Mouse (Mus musculus) kidney, adult 8-10 months (tissue): Measurements from ENCODE around the gene Aqp9.

Experiments
- DNase-seq, 2 experiments: peaks; one replicate each; pipeline ENCODE4 v3.0.0; 2022

The Aqp9 gene

DNA sequence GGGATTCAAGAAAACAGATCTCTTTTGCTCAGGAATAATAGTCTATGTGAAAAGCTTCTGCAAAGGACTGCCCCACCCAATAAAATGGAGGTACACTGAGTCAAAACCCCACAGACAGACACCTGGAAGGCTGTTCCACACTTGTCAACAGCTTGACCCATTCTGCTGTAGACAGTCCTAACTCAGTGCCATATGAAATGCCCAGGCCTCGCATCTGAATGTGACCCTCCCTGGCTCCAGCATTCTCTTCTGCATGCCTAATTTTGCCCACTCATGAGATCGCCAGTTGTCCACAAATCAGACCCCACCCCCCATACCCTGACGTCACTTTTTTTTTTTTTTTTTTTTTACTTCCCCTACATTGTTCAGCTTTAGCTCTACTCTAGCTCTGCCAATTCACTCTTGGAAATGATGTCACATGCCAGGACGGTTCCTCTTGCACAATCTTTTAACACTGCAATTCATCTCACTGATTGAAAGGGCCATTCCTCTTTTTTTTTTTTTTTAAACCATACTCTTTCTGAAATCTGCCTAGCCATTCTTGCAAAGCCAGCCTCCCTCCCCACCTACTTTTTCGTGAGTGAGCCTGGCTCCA, 1.5 kb downstream of the Aqp9 start:
- no peak for DNase-seq

DNA sequence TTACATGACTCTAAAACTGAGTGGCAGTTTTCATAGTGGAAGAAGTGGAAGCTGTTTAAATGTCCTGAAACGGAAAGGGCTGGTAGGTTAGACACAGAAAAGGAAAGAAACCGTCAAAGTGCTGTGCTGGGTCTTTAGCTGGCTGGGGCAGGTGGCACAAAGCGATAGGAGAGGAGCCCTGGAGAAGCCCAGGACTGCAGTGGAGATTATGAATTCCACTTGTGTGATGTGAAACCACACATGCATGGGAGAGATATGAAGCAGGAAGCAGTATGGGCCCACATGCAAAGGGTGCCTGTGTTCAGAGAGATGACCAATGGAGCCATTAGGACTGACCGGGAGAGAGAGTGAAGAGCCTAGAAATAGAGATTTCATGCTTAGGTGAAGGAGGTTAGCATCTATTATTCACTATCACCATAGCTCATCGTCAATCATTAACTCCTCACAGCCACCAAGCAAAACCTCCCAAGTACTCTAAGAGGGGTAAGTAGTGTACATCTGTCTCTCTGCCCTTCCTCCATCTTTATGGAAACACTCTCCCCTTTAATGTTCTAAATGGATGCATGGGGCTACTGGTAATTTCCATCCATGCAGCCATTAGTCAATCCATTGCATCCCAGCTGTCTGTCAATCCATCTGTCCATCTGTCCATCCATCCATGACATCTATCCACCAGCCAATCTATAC, 2.3 kb downstream of the Aqp9 start:
- no peak for DNase-seq

DNA sequence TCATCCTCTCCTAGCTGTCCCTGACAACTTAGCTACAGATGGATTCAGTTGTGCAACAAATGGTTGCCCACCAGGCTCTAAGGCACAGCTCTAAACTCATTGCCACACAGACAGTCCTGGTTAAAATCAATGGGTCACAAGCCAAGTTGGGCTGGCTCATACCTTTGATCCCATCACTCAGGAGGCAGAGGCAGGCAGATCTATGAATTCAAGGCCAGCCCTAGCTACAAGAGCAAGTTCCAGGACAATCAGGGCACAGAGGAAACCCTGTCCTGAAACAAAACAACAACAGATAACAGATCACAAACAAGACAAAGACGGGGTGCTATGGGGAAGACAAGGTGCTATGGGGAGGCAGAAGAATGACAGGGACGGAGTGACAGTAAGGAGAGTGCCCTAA, 3.0 kb downstream of the Aqp9 start:
- no peak for DNase-seq

DNA sequence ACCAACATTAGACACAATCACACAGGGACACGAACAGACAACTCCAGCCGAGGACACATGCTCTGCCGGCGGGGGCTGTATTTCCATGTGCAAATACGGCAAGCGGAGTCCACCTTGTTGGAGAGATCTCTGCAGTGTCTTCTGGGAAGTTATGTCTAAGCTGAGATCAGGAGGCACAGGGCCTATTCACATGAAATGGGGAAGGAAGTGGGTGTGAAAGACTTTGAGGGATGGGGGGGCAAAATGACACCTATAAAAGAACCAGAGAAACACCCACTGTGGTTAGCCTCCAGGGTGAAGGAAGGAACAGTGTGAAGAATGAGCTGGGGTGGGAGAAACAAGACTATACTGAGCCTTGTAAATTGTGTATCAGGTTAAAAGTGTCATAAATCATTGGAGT, 3.4 kb downstream of the Aqp9 start:
- no peak for DNase-seq

DNA sequence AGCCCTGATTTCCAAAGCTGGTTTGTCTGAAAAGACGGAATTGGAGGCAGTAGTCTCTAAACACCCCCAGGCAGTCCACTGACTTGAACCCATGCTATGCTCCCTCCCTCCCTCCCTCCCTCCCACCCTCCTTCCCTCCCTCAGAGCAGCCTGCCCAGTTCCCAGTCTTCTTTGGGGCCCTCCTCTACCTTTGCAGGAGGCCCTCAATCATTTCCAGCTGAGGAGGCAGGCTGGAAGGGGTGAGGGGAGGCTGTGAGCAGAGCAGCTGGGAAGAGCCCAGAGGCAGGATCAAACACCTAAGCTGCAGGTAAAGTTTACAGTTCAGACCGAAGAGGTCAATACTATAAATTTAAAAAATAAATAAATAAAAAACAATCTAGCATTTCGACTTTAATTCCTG, 4.1 kb downstream of the Aqp9 start:
- no peak for DNase-seq

DNA sequence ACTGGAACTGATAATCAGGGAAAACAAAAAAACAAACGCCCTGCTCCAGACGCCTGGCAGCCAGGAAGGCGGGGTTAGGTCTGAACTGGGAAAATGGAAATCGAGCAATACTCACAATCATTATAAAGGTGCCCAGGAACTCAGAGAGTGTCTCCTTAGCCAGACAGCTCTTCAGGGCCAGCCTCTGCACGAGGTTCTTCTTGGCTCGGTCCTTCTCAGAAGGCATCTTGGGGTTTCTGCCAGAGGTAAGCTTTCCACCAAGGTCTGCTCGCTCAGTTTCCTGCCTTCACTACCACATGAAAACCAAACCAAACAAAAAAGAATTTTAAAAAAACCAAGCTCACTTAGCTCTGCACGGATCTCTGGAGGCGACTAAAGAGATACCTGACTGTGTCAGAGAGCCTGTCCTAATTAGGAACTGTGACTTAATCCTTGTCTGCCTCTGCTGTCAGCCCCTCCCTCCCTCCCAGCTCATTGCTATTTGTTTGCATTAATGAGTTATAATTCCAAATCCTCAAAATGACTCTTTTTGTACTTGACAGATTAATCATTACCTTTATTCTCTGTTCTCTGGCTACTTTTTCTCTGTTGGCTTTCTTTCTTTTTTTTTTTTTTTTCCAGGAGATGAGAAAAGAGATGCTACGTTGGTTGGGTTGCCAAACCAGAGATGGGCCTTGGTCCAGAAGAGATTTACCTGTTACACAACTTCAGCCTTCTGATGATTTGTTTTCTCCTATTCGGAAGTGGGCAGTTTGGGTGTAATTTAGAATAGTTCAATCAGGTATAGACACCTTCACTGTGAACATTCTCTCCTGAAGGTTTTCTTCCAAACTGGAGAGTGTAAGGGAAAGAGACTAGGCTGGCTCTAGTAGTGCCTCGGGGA, 5.4 kb downstream of the Aqp9 start:
- DNase-seq, result no peak

DNA sequence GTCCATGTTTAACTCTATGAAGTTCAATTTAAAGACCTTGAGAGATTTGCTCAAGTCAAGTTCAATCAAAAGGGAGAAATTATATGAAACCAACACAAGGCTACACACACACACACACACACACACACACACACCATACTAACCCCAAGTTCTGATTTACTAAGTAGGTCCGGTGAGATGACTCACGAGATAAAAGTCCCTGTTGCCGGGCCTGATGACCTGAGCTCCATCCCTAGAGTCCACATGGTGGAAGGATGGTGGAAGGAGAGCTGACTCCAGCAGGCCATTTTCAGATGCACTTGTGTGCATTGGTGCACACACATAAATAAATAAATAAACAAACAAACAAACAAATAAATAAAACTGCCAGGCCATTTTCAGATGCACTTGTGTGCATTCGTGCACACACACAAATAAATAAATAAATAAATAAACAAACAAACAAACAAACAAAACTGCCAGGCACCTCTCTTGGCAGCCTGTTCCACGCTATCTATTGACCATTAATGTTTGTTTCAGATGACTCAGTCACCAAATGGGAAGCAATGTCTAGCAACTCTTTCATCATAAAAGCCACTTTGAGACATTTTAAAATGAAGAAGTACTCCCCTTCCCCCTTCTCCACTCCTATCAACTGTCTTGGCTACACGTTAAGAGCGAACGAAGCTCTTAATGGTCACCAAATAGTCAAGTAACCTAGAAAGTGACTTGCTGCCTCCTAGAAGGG, 6.2 kb downstream of the Aqp9 start:
- DNase-seq, result no peak

DNA sequence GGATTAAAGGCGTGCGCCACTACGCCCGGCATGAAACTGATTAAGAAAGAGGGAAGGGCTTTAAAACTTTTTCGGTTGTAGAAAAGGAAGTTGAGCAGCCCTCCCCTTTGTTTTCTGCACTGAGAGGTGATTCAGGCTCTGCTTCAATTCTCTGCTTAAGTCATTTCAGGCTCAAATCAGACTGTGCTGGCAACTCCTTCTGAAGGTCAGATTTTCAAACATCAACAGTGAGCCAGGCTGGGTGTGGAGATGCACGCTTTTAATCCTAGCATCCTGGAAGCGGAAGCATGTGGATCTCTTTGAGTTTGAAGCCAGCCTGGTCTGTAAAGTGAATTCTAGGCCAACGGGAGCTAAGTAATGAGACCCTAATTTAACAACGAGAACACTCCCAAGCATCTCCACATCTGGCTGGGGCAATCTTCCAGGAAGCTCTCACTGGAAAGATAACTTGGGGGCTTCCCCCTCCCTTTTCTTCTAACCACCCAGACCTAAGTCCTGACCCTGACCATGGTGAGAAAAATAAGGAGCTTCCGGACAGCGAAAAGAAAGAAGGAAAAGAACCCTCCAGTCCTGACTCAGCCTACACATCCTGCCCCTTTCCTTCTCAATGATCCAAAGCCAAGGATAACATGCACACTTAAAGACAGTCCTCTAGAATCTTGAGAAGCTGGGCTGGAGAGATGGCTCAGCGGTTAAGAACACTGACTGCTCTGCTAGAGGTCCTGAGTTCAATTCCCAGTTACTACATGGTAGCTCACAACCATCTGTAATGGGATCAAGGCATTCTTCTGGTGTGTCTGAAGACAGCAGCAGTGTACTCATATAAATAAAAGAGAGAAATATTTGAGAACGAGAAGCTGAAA, 7.4 kb downstream of the Aqp9 start:
- DNase-seq, result no peak

DNA sequence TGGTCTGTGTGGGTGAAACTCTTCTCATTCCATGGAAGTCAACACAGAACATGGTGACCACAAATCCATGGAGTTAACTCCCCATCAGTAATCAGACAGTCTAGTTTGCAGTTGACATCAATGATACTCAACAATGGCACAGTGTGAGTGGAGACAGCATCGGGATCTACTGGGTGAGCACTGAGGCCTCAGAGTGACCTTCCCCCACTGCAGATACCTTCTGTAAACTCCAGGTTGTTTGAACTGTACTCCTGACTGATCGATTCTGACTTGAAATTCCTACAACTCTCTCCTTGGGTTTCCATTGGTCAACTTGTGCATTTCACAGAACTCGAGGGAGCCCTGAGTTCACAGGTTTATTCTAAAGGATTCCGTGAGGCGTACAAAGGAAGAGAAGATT, 8.8 kb downstream of the Aqp9 start:
- DNase-seq, result no peak

DNA sequence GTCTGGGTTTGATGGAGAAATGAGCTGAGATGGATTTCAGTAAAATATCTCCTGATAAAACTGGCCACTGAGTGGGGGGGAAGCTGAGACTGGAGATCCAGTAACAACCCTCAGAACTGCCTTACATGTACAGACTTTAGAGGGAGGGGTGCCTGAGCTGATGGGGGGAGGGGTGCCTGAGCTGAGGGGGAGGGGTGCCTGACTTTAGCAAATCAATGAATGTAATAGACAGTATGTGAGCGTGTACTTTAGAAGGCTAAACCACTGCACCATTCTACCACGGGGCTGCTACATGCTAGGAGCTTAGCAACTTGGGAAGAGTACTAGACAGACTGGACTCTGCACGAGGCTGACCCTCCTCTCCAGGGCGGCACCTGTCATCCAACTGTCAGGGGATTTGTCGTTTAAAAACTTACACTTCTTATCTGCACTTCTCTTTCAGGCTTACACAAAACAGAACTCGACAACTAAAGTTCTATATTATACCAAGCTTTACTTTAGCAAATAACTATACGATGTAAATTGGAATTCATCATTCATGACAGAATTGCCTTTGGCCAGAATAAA, 9.3 kb downstream of the Aqp9 start:
- no peak for DNase-seq

DNA sequence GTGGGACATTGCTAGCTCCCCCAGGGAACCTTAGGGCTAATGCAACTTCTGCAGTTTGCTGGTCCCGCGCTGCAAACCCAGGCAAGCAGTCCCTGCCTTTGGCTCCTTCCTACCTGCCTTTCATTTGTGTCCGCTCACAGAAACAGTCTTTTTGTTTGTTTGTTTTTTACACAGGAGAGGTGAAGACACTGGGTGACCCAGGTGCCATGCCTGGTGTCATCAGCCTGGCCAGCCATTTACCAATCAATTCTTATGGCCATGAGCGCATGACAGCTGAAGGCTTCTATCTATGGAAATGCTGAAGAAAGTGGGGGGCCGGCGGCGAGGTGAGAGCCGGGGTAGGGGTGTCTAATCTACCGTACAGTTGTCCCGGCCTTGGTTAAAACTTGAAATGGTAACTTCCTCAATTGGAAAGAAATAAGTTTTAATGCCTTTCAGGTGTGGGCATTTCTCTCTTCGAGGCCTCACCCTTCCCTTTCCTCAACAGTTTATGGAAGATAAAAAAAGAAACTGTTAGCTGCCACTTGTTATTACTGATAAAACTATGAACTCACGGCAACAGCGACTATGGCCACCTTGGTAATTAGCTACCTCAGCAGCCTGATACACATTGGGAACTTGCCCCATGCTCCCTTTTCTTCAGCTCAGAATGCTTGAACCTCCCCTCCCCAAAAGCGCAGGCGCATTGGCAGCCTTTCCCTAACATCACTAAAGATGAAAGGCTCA, 10.4 kb downstream of the Aqp9 start:
- no peak for DNase-seq

DNA sequence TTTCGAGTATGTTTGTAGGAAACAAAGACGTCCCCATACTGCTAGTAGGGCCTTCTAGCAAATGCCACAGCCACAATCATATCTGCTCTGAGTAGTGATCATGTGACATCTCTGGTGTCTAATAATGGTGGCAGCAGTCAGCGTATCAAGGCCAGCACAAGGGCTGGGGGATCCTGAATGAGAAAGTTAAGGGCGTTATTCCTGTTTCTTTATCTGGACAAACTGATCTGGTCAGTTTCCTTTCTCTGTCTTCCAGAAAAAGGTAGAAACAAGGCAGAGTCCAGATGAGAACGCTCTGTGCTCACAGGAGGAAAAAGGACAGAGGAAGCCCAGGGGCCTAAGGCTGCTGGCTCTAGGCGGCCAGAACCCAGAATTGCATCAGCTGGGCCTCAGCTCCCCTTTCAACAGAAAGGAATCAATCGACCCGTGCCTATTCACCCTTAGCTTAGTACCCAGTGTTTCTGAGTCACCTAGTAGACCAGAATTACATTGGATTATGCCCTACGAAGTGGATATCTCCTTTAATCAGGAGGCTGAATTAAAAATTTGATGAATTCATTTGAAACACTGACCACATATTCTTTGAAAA, 11.9 kb downstream of the Aqp9 start:
- no peak for DNase-seq

DNA sequence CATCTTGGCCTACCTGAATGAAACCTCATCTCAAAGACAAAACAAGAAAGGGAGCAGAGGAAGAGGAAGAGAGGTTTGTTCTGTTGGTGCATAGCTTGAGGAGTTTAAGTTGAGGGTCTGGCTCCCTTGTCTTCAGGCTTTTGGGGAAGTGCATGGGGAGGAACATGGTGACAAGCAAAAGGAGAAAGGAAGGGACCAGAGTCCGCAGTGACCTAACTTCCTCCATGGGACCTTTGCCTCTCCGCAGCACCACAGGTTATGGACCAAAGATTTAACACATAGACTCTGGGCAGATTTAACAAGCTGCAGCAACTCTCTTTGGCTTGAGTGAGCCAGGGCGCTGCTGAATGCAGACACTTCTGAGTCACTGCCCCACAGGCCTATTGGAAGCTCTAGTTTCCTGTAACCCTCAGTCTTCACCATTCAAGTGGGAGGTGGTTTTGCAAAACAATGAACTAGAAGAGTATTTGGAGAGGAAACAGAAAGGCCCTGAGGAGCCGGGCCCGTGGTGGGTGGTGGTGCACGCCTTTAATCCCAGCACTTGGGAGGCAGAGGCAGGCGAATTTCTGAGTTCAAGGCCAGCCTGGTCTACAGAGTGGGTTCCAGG, 13.0 kb downstream of the Aqp9 start:
- no peak for DNase-seq

DNA sequence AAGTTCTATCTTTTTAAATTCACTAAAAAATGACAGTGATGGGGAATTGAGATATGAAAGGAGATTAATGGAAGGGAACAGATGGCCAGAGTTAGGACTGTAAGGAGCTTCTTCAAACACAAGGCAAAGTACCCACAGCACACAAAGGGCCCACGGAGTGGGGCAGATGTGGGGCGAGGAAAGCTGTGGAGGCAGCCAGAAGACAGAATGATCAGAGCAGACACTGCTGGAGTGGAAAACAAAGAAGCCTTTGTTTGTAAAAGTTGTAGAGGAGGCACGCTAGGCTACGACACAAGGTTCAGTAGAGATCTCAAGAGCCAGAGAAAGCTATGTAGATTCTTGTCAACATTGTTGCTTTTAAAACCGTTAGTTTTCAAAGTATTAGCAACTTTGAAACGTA, 17.1 kb downstream of the Aqp9 start:
- no peak for DNase-seq

DNA sequence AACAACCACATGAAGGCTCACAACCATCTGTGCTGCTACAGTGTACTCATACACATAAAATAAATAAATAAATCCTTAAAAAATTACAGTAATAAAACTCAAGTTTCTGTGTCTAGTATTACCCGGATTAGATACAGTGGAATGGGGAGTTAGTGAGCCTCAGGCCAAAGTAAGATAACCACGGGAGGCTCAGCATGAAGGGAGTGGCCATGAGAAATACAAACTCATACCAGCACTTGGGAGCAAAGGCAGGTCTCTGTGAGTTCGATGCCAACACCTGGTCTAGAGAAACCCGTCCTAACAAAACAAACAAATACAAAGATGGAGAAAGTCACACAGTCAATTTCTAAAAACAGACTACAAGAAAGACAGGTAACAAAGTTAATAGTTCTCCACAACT, 18.3 kb downstream of the Aqp9 start:
- no peak for DNase-seq

DNA sequence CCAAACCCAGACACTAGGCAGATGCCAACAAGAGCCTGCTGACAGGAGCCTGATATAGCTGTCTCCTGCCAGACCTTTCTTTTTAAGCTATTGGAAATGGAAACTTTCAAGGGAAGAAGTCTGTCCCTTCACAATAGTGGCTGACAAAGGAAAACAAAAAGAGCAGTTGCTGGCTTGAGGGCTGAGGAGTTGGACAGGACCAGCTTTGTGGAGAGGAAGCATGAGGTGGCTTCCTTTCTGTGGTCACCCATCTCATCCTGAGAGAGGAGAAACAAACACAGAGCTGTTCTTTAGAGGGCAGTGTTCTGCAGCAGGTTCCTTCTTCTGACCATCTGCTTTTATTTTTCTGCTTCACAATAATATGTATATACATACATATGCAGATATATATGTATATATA, 19.6 kb downstream of the Aqp9 start:
- no peak for DNase-seq

DNA sequence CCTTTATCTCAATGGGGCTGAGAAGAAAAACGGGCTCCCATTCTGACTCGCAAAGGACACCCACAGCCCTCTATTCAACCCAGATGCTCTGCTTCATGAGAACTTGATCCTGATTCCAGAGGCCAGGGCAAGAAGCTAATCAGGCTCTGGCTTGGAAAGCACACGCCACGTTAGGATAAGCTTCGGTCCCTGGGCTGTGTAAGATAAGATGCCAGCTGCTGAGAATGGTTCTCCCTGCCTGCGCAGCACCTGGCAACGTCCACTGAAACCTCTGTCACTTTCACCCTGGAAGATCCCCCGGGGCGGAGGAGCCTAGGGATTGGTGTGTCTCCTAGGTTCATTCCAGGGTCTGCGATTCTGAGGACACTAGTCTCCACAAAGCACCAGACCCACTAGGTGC, 22.3 kb downstream of the Aqp9 start:
- DNase-seq, result no peak

DNA sequence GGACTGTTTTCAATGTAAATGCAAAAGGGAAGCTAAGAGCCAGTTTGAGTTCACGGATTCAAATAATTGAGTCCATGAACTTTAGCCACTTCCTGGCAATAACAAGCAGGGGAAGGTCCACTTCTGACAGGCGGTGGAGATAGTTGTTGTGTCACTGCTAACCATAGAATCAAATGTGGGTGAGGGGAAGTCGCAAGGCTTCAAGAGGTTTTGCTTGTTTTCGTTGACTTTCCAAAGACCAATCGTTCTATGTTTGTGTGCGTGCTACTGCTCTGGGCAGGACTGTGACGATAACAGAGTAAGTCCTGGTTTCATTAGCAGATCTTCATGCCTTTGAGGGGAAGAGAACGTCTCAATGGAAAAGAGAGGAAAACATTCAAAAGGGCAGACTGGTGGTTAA, 28.3 kb downstream of the Aqp9 start:
- DNase-seq, result no peak

DNA sequence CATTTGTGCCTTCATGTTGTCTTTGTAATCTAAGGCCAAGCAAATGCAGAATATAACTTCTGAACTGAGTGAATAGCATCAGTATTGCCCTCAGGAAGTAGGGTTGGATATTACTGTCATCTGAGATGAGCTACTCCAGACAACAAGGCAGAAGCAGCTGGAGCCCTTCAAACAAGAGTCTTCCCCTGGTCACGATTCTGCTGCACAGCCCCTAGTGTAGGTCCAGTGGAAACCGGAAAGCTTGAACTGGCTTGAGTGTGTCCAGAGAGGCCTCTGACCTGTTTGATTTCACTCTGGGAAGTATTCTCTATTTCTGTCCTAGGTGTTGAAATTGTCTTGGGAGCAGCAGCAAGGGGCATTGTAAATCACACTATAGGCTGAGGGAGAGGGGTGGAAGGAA, 29.5 kb downstream of the Aqp9 start:
- peak in 1 of 2 experiments; percentile 9 for DNase-seq

DNA sequence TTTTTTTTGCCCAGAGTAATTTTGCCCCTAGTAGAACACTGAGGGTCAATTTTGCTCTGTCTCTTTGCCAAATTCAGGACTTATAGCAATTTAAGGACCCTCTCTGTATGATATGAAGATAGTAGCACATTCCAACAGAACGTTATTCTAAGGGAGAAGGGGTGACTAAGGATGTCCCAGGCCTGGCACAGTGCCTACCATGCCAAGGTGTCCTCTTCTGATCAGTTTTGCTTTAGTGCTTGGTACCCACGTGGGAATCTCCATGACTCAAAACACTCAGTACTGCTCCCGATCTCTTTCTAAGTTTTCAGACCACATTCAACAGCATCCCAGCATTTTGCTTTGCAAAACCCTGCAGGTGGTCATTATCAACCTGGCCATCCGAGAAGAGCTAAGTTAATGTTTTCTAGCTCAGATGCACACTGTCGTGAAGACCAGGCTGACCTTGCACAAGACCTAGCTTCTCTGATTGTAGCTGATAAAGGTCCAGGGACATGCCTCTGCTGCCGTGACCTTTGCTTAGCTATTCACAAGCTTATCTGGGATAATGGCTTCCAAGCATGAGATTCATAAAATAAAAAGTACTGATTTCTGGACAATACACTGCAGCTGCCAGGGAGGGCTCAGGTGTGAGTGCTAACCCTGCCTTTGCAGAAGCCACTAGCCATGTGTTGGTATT, 31.1 kb downstream of the Aqp9 start:
- DNase-seq, result no peak
